Mouse (Mus musculus) heart, postnatal 0 days (tissue): ENCODE measurements around the gene 1700092M07Rik. TPM values are rescaled to one million over a fixed set of nuclear protein-coding genes. Genes with fewer than 3 reads are reported as not detected.
A peak's percentile ranks its signal among the peaks of the same experiment; 100 is the strongest.
"Not testable (repeated sequence)": the region's sequence is repeated elsewhere in the genome, so short reads cannot be mapped to it uniquely, and the experiment has no call there.

ENCODE experiments used
- ATAC-seq: fragments of 200-750 bp; cut with Nextera tagmentation; 2 replicates; pipeline ENCODE4 v1.8.0; 2017; ENCODE audit warnings: low read depth, moderate number of reproducible peaks, moderate library complexity; ENCODE audit not compliant: insufficient read depth
- DNase-seq: peaks from one replicate; pipeline ENCODE4 v3.0.0-alpha.2; 2016; ENCODE audit warnings: low spot score
- H3K27ac ChIP-seq: fragments of 300-500 bp; sonication (generic); 2 replicates; pipeline ENCODE4 v1.5.1; 2014; ENCODE audit warnings: low read depth, mild to moderate bottlenecking
- H3K27me3 ChIP-seq: fragments of 300-500 bp; sonication (generic); 2 replicates; pipeline ENCODE4 v1.6.1; 2014; ENCODE audit warnings: low read length, mixed read lengths; ENCODE audit not compliant: control insufficient read depth, insufficient read depth
- H3K36me3 ChIP-seq: fragments of 300-500 bp; sonication (generic); replicated peaks from 2 replicates; pipeline ENCODE4 v1.6.1; 2014; ENCODE audit warnings: low read length, mixed read lengths; ENCODE audit not compliant: control insufficient read depth, insufficient read depth
- H3K4me1 ChIP-seq: fragments of 300-500 bp; sonication (generic); 2 replicates; pipeline ENCODE4 v1.6.1; 2014; ENCODE audit warnings: antibody characterized with exemption; ENCODE audit not compliant: control insufficient read depth, insufficient read depth
- H3K4me2 ChIP-seq: fragments of 300-500 bp; sonication (generic); 2 replicates; pipeline ENCODE4 v1.6.1; 2014; ENCODE audit warnings: low read depth, mild to moderate bottlenecking, low read length, moderate library complexity
- H3K4me3 ChIP-seq: fragments of 300-500 bp; sonication (generic); 2 replicates; pipeline ENCODE4 v1.5.1; 2014; ENCODE audit warnings: low read depth, low read length
- H3K9ac ChIP-seq: fragments of 300-500 bp; sonication (generic); replicated peaks from 2 replicates; pipeline ENCODE4 v1.6.1; 2014; ENCODE audit warnings: low read depth, low read length, mixed read lengths
- H3K9me3 ChIP-seq: fragments of 300-500 bp; sonication (generic); replicated peaks from 2 replicates; pipeline ENCODE4 v1.6.1; 2016; ENCODE audit warnings: low read length; ENCODE audit not compliant: control insufficient read depth
- CTCF ChIP-seq: IDR thresholded peaks from 2 replicates; pipeline ENCODE4 v1.5.1; 2016; ENCODE audit warnings: antibody characterized with exemption, control low read depth, low read depth
- EP300 ChIP-seq: IDR thresholded peaks from 2 replicates; pipeline ENCODE4 v1.6.1; 2016; ENCODE audit warnings: antibody characterized with exemption, low read depth
- WGBS: fragments of 180-500 bp; shearing (Covaris S2); extraction: QIAGEN DNeasy Blood & Tissue Kit; methylation state at CpG from one replicate; pipeline ENCODE4 v1.1.7; 2014; 5-methylcytosine and 5-hydroxymethylcytosine counted together
- polyA plus RNA-seq: library from polyadenylated mRNA; unstranded; fragments of >200 nt; fragmentation: Nextera tagmentation; extraction: Ambion mirVana; gene quantifications from 2 replicates; pipeline ENCODE4 v1.2.1, GENCODE M21; 2015
- total RNA-seq: library from RNA; depleted of rRNA; stranded (reverse); fragments of >200 nt; gene quantifications from 2 replicates; pipeline ENCODE4 v1.2.3, GENCODE M21; 2014; ENCODE audit warnings: low replicate concordance

Gene 1700092M07Rik
- total and polyA plus RNA-seq, 2 experiments from 2014 or later = 0.38 TPM; not detected in 1

GRCm38 (mm10) chr19:8723574-8724346, 16.8 kb upstream of the 1700092M07Rik start:
- ATAC-seq (no peak), DNase-seq (no peak)
- Histone ChIP-seq H3K27ac (peak overlapping the region; percentile 96), H3K9me3 (no peaks in the 10 kb centered on the region), H3K4me3 (peak overlapping the region; percentile 96), H3K9ac (peak overlapping the region; percentile 95), H3K27me3 (no peaks in the 10 kb centered on the region), H3K4me2 (peak overlapping the region; percentile 82), H3K36me3 (peaks cover 30% of the 10 kb centered on the region), H3K4me1 (peaks cover 22% of the 10 kb centered on the region)
- under 1% methylated on average over 20 of the region's 20 CpGs for WGBS
- peak; percentile 1; the same call in 1 of the 2 replicates for TF ChIP-seq EP300
- no peak for TF ChIP-seq CTCF

GRCm38 (mm10) chr19:8724392-8724791, 16.1 kb upstream of the 1700092M07Rik start:
- H3K36me3 ChIP-seq = peaks cover 30% of the 10 kb centered on the region
- WGBS = 2% methylated on average over 2 of the region's 2 CpGs
- ATAC-seq (no peak), DNase-seq (no peak)
- peaks cover 22% of the 10 kb centered on the region for H3K4me1 ChIP-seq
- H3K4me3 ChIP-seq = peak overlapping the region; percentile 96
- no peaks in the 10 kb centered on the region for H3K27me3 ChIP-seq
- TF ChIP-seq EP300 = no peak
- no peak for TF ChIP-seq CTCF
- H3K9ac ChIP-seq = peak overlapping the region; percentile 95
- no peaks in the 10 kb centered on the region for H3K9me3 ChIP-seq
- peak overlapping the region; percentile 96 for H3K27ac ChIP-seq
- peak overlapping the region; percentile 82 for H3K4me2 ChIP-seq

- WGBS = 67% methylated on average over 4 of the region's 4 CpGs
- Histone ChIP-seq H3K4me3 (peak overlapping the region; percentile 96; the same call in 1 of the 2 replicates), H3K27ac (no peak overlapping the region), H3K36me3 (peaks cover 30% of the 10 kb centered on the region), H3K27me3 (no peaks in the 10 kb centered on the region), H3K4me1 (peaks cover 22% of the 10 kb centered on the region), H3K9me3 (no peaks in the 10 kb centered on the region), H3K4me2 (peak overlapping the region; percentile 82), H3K9ac (peak overlapping the region; percentile 95; the same call in 1 of the 2 replicates)
- DNase-seq (no peak), ATAC-seq (no peak)
- TF ChIP-seq EP300 (no peak), CTCF (no peak)
Observed at GRCm38 (mm10) chr19:8725081-8725613, 15.4 kb upstream of the 1700092M07Rik start.

- TF ChIP-seq CTCF = no peak
- TF ChIP-seq EP300 = no peak
- 44% methylated on average over 3 of the region's 3 CpGs for WGBS
Observed at GRCm38 (mm10) chr19:8726609-8727390, 13.7 kb upstream of the 1700092M07Rik start.

GRCm38 (mm10) chr19:8727495-8728114, 12.9 kb upstream of the 1700092M07Rik start:
- ATAC-seq = no peak
- DNase-seq = no peak
- H3K9me3 ChIP-seq = no peaks in the 10 kb centered on the region
- peaks cover 30% of the 10 kb centered on the region for H3K36me3 ChIP-seq
- no peak overlapping the region for H3K4me3 ChIP-seq
- no peak overlapping the region for H3K27ac ChIP-seq
- no peaks in the 10 kb centered on the region for H3K27me3 ChIP-seq
- H3K9ac ChIP-seq = no peak overlapping the region
- 23% methylated on average over 5 of the region's 5 CpGs for WGBS
- TF ChIP-seq EP300 = no peak
- no peak for TF ChIP-seq CTCF
- peaks cover 14% of the 10 kb centered on the region; the same call in 1 of the 2 replicates for H3K4me1 ChIP-seq
- no peak overlapping the region for H3K4me2 ChIP-seq

More at GRCm38 (mm10) chr19:8726609-8727390, 13.7 kb upstream of the 1700092M07Rik start:
- Histone ChIP-seq H3K4me3 (no peak overlapping the region), H3K27me3 (no peaks in the 10 kb centered on the region), H3K27ac (no peak overlapping the region), H3K9ac (no peak overlapping the region), H3K9me3 (no peaks in the 10 kb centered on the region), H3K4me1 (peaks cover 22% of the 10 kb centered on the region), H3K4me2 (no peak overlapping the region), H3K36me3 (peaks cover 30% of the 10 kb centered on the region)
- DNase-seq = no peak
- ATAC-seq = no peak

- H3K4me2 ChIP-seq, ATAC-seq, H3K9ac ChIP-seq, DNase-seq, H3K4me3 ChIP-seq, H3K27me3 ChIP-seq, H3K9me3 ChIP-seq, H3K27ac ChIP-seq: not testable (repeated sequence)
- Histone ChIP-seq H3K36me3 (peaks cover 30% of the 10 kb centered on the region), H3K4me1 (peaks cover 14% of the 10 kb centered on the region; the same call in 1 of the 2 replicates)
- 40% methylated on average over 3 of the region's 3 CpGs for WGBS
Observed at GRCm38 (mm10) chr19:8728335-8729099, 12.0 kb upstream of the 1700092M07Rik start.
